In the genomic region with DNA sequence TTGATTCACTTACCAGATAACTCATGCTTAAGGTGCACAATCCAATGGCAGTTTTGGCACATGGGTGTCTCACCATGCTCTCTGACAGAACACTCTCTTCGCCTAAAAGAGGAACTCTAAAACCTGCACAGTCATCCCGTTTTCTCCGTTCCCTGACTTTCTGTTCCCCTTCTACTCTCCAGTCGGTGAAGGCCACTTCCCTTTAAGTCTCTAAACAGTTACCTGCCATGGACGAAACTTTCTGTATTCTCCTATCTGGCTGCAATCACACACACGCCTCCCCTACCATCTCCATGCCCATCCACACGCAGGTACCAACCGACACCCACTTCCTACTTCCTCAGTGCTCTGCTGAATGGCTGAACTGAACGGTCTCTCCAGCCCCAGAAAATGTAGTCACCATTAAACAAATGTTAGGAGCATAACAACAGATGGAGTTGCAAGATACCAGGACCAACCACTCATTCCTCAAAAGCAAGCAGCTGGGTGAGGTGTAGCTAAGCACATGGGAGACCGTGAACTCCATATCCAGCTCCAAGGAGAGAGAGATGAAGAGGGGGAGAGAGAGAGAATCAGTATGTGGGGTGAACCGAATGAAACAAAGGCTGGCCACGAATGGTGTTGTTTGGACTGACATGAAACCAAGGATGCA, we compare ENCODE assay signal across 11 mouse cellular contexts. TPM values are rescaled to one million over a fixed set of nuclear protein-coding genes. Genes with fewer than 3 reads are reported as not detected.
DNase-seq lines count a peak whose midpoint lies in the region; ATAC-seq and TF ChIP-seq lines count a peak whose summit lies in the region.
"Had no signal": no experiment of that assay in that cellular context is flagged by ENCODE, and none has a peak within 500 bp of the region (broad histone marks: within the 10 kb centered on the region; RNA-seq: fewer than 3 reads in every experiment).

No protein-coding gene starts in this region.

- no peaks in the 10 kb centered on the region for H3K79me2 ChIP-seq in liver, adult 2 months (ENCODE audit: control insufficient read depth, insufficient read depth, low read length)

- TF ChIP-seq POLR2A in lung, adult 2 months (IDR thresholded peaks at IDR 0.05; ENCODE audit: borderline replicate concordance, extremely low read depth, low read depth, low read length), result no peak
- no peak for TF ChIP-seq POLR2A in liver, adult 2 months (IDR thresholded peaks at IDR 0.05; ENCODE audit: extremely low read depth, insufficient read depth, low read length)

- peak; percentile 41 for DNase-seq in lung, postnatal 36 days
- DNase-seq in lung, adult 2 months, result no peak
- peak; percentile 70 for DNase-seq in G1E (ENCODE audit: low spot score)
- DNase-seq in liver, adult 2 months (ENCODE audit: extremely low read depth, low read depth, low spot score), result peak; percentile 36
- peak; percentile 59 to 70 for DNase-seq in monocyte, adult 2 months (ENCODE audit: low read depth in 1 of 2, low spot score in 2 of 2)
- no peak for DNase-seq in embryo, embryonic 10.5 days (ENCODE audit: low spot score)
- no peak for DNase-seq in cerebellum, adult 9-11 months
- DNase-seq: thymus, postnatal 36 days had no signal

- peaks cover 57% of the 10 kb centered on the region for H3K36me3 ChIP-seq in G1E (replicated peaks)
- peaks cover 7% of the 10 kb centered on the region for H3K36me3 ChIP-seq in liver, adult 2 months (ENCODE audit: control insufficient read depth, insufficient read depth, low read length)

- H3K9me3 ChIP-seq in G1E (replicated peaks), result no peaks in the 10 kb centered on the region
- H3K9me3 ChIP-seq: kidney, embryonic 15.5 days; limb, embryonic 15.5 days had no signal

- 73% methylated on average over 12 of the region's 12 CpGs for WGBS in lung, adult 2 months
- 87% methylated on average over 12 of the region's 12 CpGs for WGBS in liver, adult 2 months

- H3K9ac ChIP-seq in liver, adult 2 months (ENCODE audit: low read depth, low read length), result no peak overlapping the region
- H3K9ac ChIP-seq: kidney, embryonic 15.5 days; limb, embryonic 15.5 days had no signal

- H3K27ac ChIP-seq in liver, adult 2 months (replicated peaks; ENCODE audit: insufficient read depth, low read depth, low read length), result no peak overlapping the region
- H3K27ac ChIP-seq: kidney, embryonic 15.5 days; limb, embryonic 15.5 days had no signal

- H3K4me1 ChIP-seq in lung, adult 2 months (ENCODE audit: control insufficient read depth, insufficient read depth, low read length), result no peaks in the 10 kb centered on the region
- H3K4me1 ChIP-seq in G1E (ENCODE audit: insufficient read depth, low read depth, low read length), result peaks cover 36% of the 10 kb centered on the region
- no peaks in the 10 kb centered on the region for H3K4me1 ChIP-seq in liver, adult 2 months (ENCODE audit: control insufficient read depth, insufficient read depth, low read length)
- H3K4me1 ChIP-seq: kidney, embryonic 15.5 days; limb, embryonic 15.5 days had no signal

- TF ChIP-seq CTCF in lung, adult 2 months (IDR thresholded peaks at IDR 0.05; ENCODE audit: insufficient read depth, low read length), result no peak
- no peak for TF ChIP-seq CTCF in G1E (IDR thresholded peaks at IDR 0.05; ENCODE audit: low read depth, low read length)
- no peak for TF ChIP-seq CTCF in liver, adult 2 months (IDR thresholded peaks at IDR 0.05; ENCODE audit: low read depth, low read length)

- no peaks in the 10 kb centered on the region for H3K27me3 ChIP-seq in G1E (ENCODE audit: insufficient read depth, low read length)
- H3K27me3 ChIP-seq in liver, adult 2 months (ENCODE audit: control insufficient read depth, insufficient read depth, low read length), result no peaks in the 10 kb centered on the region
- H3K27me3 ChIP-seq: kidney, embryonic 15.5 days; limb, embryonic 15.5 days had no signal

- ATAC-seq in G1E (ENCODE audit: extremely low read depth, insufficient number of reproducible peaks, low FRiP score, poor library complexity, severe bottlenecking), result peak; percentile 80
- ATAC-seq: hindbrain, embryonic 16.5 days had no signal

- H3K4me3 ChIP-seq in lung, adult 2 months (replicated peaks; ENCODE audit: extremely low read depth, low read depth, low read length), result no peak overlapping the region
- peak overlapping the region; percentile 63 for H3K4me3 ChIP-seq in G1E (ENCODE audit: low read depth, low read length)
- H3K4me3 ChIP-seq in liver, adult 2 months (ENCODE audit: insufficient read depth, low read depth, low read length), result no peak overlapping the region
- H3K4me3 ChIP-seq: kidney, embryonic 15.5 days; limb, embryonic 15.5 days had no signal

RNA-seq across cellular contexts. Expression of a gene that starts 29.3 kb away (rescaled TPM):
- polyA plus RNA-seq in lung, adult 2 months (2012; rRNA removed), result 19.6 and 32.0 TPM in 2 replicates
- 35.8 and 39.3 TPM in 2 replicates for total RNA-seq in G1E (2014; fragmentation: Nextera tagmentation)
- 51.6 and 58.3 TPM in 2 replicates for total RNA-seq in G1E (2017)
- polyA plus RNA-seq in G1E (2012), result 6.0 and 12.2 TPM in 2 replicates
- 13.6 and 17.3 TPM in 2 replicates for total RNA-seq in liver, adult 2 months (2014; rRNA removed)
- polyA plus RNA-seq in liver, adult 2 months (2012; rRNA removed), result 13.7 and 15.1 TPM in 2 replicates

RNA-seq across cellular contexts. Expression of a gene that starts 50.5 kb away (rescaled TPM):
- polyA plus RNA-seq in lung, adult 2 months (2012; rRNA removed), result 2.1 and 4.2 TPM in 2 replicates
- 107 and 136 TPM in 2 replicates for total RNA-seq in G1E (2014; fragmentation: Nextera tagmentation)
- 260 and 297 TPM in 2 replicates for total RNA-seq in G1E (2017)
- polyA plus RNA-seq in G1E (2012), result 4.6 and 6.3 TPM in 2 replicates
- 14.6 and 16.0 TPM in 2 replicates for total RNA-seq in liver, adult 2 months (2014; rRNA removed)
- polyA plus RNA-seq in liver, adult 2 months (2012; rRNA removed), result 2.0 TPM in 2 replicates

Comparison
In these comparisons a context has a peak if more than half of its experiments do, and no peak if none do; other contexts are left out.
1. DNase-seq: peak in lung, postnatal 36 days (single experiment), G1E (single experiment), liver, adult 2 months (single experiment) and monocyte, adult 2 months (2 of 2); none in lung, adult 2 months (single experiment), embryo, embryonic 10.5 days (single experiment) and cerebellum, adult 9-11 months (single experiment).